Comparison of ENCODE assay signal across 23 mouse cellular contexts in genomic region chr12:89287037-89287436, GRCm38 (mm10).
DNase-seq lines count a peak whose midpoint lies in the region; ATAC-seq and TF ChIP-seq lines count a peak whose summit lies in the region.
"Had no signal": no experiment of that assay in that cellular context is flagged by ENCODE, and none has a peak within 500 bp of the region (broad histone marks: within the 10 kb centered on the region; RNA-seq: fewer than 3 reads in every experiment).

No protein-coding gene starts in this region.

- H3K4me1 ChIP-seq in hindbrain, postnatal 0 days (ENCODE audit: insufficient read depth, low read length), result peaks cover 14% of the 10 kb centered on the region; the same call in 1 of the 2 replicates
- peaks cover 36% of the 10 kb centered on the region for H3K4me1 ChIP-seq in hindbrain, embryonic 13.5 days (replicated peaks)
- H3K4me1 ChIP-seq in limb, embryonic 10.5 days, result peaks cover 23% of the 10 kb centered on the region
- H3K4me1 ChIP-seq: limb, embryonic 15.5 days; liver, embryonic 15.5 days had no signal

- H3K9ac ChIP-seq in hindbrain, postnatal 0 days (replicated peaks; ENCODE audit: low read length), result no peak overlapping the region
- no peak overlapping the region for H3K9ac ChIP-seq in hindbrain, embryonic 13.5 days
- H3K9ac ChIP-seq: embryonic facial prominence, embryonic 15.5 days; hindbrain, embryonic 12.5 days; limb, embryonic 15.5 days; liver, embryonic 15.5 days; midbrain, embryonic 13.5 days; neural tube, embryonic 13.5 days had no signal

- DNase-seq in hindbrain, postnatal 0 days (ENCODE audit: low spot score), result peak; percentile 4
- DNase-seq in embryo, embryonic 10 days (ENCODE audit: low spot score), result peak; percentile 55
- peak; percentile 8 for DNase-seq in embryo, embryonic 9.5 days (ENCODE audit: extremely low spot score)
- peak; percentile 35 for DNase-seq in limb, embryonic 10.5 days (ENCODE audit: low spot score)
- DNase-seq in spleen, postnatal 14 days (ENCODE audit: low spot score in 2 of 2), result no peak
- DNase-seq in retina, embryonic 14.5 days (ENCODE audit: low spot score), result no peak
- no peak for DNase-seq in B cell, adult 2 months
- DNase-seq: adrenal gland, postnatal 25 days; cerebellum, adult 18-20 months; cerebellum, postnatal 36 days; kidney, adult 11 months; spleen, adult 18-20 months; thymus, adult 18-20 months; thymus, postnatal 4 days had no signal

- H3K9me3 ChIP-seq in hindbrain, postnatal 0 days (ENCODE audit: low read length), result no peaks in the 10 kb centered on the region
- no peaks in the 10 kb centered on the region for H3K9me3 ChIP-seq in hindbrain, embryonic 13.5 days
- H3K9me3 ChIP-seq in limb, embryonic 10.5 days (replicated peaks), result no peaks in the 10 kb centered on the region
- H3K9me3 ChIP-seq: embryonic facial prominence, embryonic 15.5 days; hindbrain, embryonic 12.5 days; limb, embryonic 15.5 days; liver, embryonic 15.5 days; midbrain, embryonic 13.5 days; neural tube, embryonic 13.5 days had no signal

- no peak overlapping the region for H3K4me2 ChIP-seq in hindbrain, postnatal 0 days (ENCODE audit: low read depth, low read length)
- no peak overlapping the region for H3K4me2 ChIP-seq in hindbrain, embryonic 13.5 days
- H3K4me2 ChIP-seq: embryonic facial prominence, embryonic 15.5 days; hindbrain, embryonic 12.5 days; limb, embryonic 15.5 days; liver, embryonic 15.5 days; midbrain, embryonic 13.5 days; neural tube, embryonic 13.5 days had no signal

- no peak for TF ChIP-seq CTCF in hindbrain, postnatal 0 days (IDR thresholded peaks at IDR 0.05; ENCODE audit: low read depth)

- ATAC-seq in hindbrain, postnatal 0 days, result no peak
- ATAC-seq in hindbrain, embryonic 13.5 days (ENCODE audit: low FRiP score), result no peak
- ATAC-seq: forebrain, embryonic 16.5 days; midbrain, embryonic 13.5 days; Patski had no signal

- H3K36me3 ChIP-seq in hindbrain, postnatal 0 days (ENCODE audit: insufficient read depth, low read length), result no peaks in the 10 kb centered on the region
- no peaks in the 10 kb centered on the region for H3K36me3 ChIP-seq in hindbrain, embryonic 13.5 days
- H3K36me3 ChIP-seq in limb, embryonic 10.5 days, result no peaks in the 10 kb centered on the region
- H3K36me3 ChIP-seq: embryonic facial prominence, embryonic 15.5 days; hindbrain, embryonic 12.5 days; limb, embryonic 15.5 days; liver, embryonic 15.5 days; midbrain, embryonic 13.5 days; neural tube, embryonic 13.5 days had no signal

- WGBS in hindbrain, postnatal 0 days, result 54% methylated on average over 4 of the region's 4 CpGs
- WGBS in hindbrain, embryonic 13.5 days, result 65% methylated on average over 4 of the region's 4 CpGs
- 26% methylated on average over 4 of the region's 4 CpGs for WGBS in limb, embryonic 10.5 days

- H3K4me3 ChIP-seq in hindbrain, postnatal 0 days (ENCODE audit: low read length), result no peak overlapping the region
- H3K4me3 ChIP-seq in hindbrain, embryonic 13.5 days, result no peak overlapping the region
- no peak overlapping the region for H3K4me3 ChIP-seq in limb, embryonic 10.5 days
- H3K4me3 ChIP-seq: embryonic facial prominence, embryonic 15.5 days; hindbrain, embryonic 12.5 days; limb, embryonic 15.5 days; liver, embryonic 15.5 days; midbrain, embryonic 13.5 days; neural tube, embryonic 13.5 days had no signal

- no peak overlapping the region for H3K27ac ChIP-seq in hindbrain, postnatal 0 days
- H3K27ac ChIP-seq in hindbrain, embryonic 13.5 days, result no peak overlapping the region
- H3K27ac ChIP-seq in limb, embryonic 10.5 days, result no peak overlapping the region
- H3K27ac ChIP-seq: embryonic facial prominence, embryonic 15.5 days; hindbrain, embryonic 12.5 days; limb, embryonic 15.5 days; liver, embryonic 15.5 days; midbrain, embryonic 13.5 days; neural tube, embryonic 13.5 days had no signal

- no peaks in the 10 kb centered on the region for H3K27me3 ChIP-seq in hindbrain, postnatal 0 days (ENCODE audit: insufficient read depth, low read length)
- H3K27me3 ChIP-seq in hindbrain, embryonic 13.5 days, result no peaks in the 10 kb centered on the region
- H3K27me3 ChIP-seq in limb, embryonic 10.5 days (ENCODE audit: low read depth, poor library complexity, severe bottlenecking), result no peaks in the 10 kb centered on the region
- H3K27me3 ChIP-seq: embryonic facial prominence, embryonic 15.5 days; hindbrain, embryonic 12.5 days; limb, embryonic 15.5 days; liver, embryonic 15.5 days; midbrain, embryonic 13.5 days; neural tube, embryonic 13.5 days; Patski had no signal

Comparison
In these comparisons a context has a peak if more than half of its experiments do, and no peak if none do; other contexts are left out.
1. DNase-seq: peak in hindbrain, postnatal 0 days (single experiment), embryo, embryonic 10 days (single experiment), embryo, embryonic 9.5 days (single experiment) and limb, embryonic 10.5 days (single experiment); none in spleen, postnatal 14 days (0 of 2), retina, embryonic 14.5 days (single experiment) and B cell, adult 2 months (0 of 2).